Mouse (Mus musculus) lung, embryonic 14.5 days (tissue): ENCODE data around the gene Bbs9. TPM values are rescaled to one million over a fixed set of nuclear protein-coding genes. Genes with fewer than 3 reads are reported as not detected.

Experiments used
- ATAC-seq: fragments of 200-750 bp; cut with Nextera tagmentation; 2 replicates; pipeline ENCODE4 v1.8.0; 2017; ENCODE audit warnings: mild to moderate bottlenecking, moderate TSS enrichment, moderate library complexity; ENCODE audit not compliant: insufficient read depth
- DNase-seq: peaks from one replicate; pipeline ENCODE4 v3.0.0-alpha.2; 2015
- H3K27ac ChIP-seq: fragments of 300-500 bp; sonication (generic); 2 replicates; pipeline ENCODE4 v1.5.1; 2014; ENCODE audit warnings: low read depth, mild to moderate bottlenecking, moderate library complexity
- H3K27me3 ChIP-seq: fragments of 300-500 bp; sonication (generic); 2 replicates; pipeline ENCODE4 v1.6.1; 2014; ENCODE audit warnings: low read length, control low read depth; ENCODE audit not compliant: insufficient read depth
- H3K36me3 ChIP-seq: fragments of 300-500 bp; sonication (generic); 2 replicates; pipeline ENCODE4 v1.6.1; 2014; ENCODE audit warnings: control low read depth; ENCODE audit not compliant: insufficient read depth
- H3K4me1 ChIP-seq: fragments of 300-500 bp; sonication (generic); 2 replicates; pipeline ENCODE4 v1.6.1; 2014; ENCODE audit warnings: antibody characterized with exemption, control low read depth; ENCODE audit not compliant: insufficient read depth
- H3K4me2 ChIP-seq: fragments of 300-500 bp; sonication (generic); 2 replicates; pipeline ENCODE4 v1.6.1; 2014; ENCODE audit warnings: mild to moderate bottlenecking
- H3K4me3 ChIP-seq: fragments of 300-500 bp; sonication (generic); 2 replicates; pipeline ENCODE4 v1.5.1; 2014; ENCODE audit warnings: low read depth, low read length
- H3K9ac ChIP-seq: fragments of 300-500 bp; sonication (generic); 2 replicates; pipeline ENCODE4 v1.6.1; 2014
- H3K9me3 ChIP-seq: fragments of 300-500 bp; sonication (generic); 2 replicates; pipeline ENCODE4 v1.6.1; 2016; ENCODE audit warnings: low read depth, low read length, control low read depth
- CTCF ChIP-seq: IDR thresholded peaks from 2 replicates; pipeline ENCODE4 v1.5.1; 2016; ENCODE audit warnings: antibody characterized with exemption, low read depth
- WGBS: fragments of 180-500 bp; shearing (Covaris S2); extraction: QIAGEN DNeasy Blood & Tissue Kit; methylation state at CpG from one replicate; pipeline ENCODE4 v1.1.7; 2014; 5-methylcytosine and 5-hydroxymethylcytosine counted together
- polyA plus RNA-seq: library from polyadenylated mRNA; unstranded; fragments of >200 nt; fragmentation: Nextera tagmentation; extraction: Ambion mirVana; gene quantifications from 2 replicates; pipeline ENCODE4 v1.2.1, GENCODE M21; 2014

Gene Bbs9
- polyA plus RNA-seq, 1 experiment from 2014 or later, result 17.1 TPM

- no peaks in the 10 kb centered on the region for H3K36me3 ChIP-seq
- TF ChIP-seq CTCF, result no peak
- H3K27me3 ChIP-seq, result no peaks in the 10 kb centered on the region
- H3K4me3 ChIP-seq, result no peak overlapping the region
- no peak for DNase-seq
- H3K4me1 ChIP-seq, result no peaks in the 10 kb centered on the region
- no peaks in the 10 kb centered on the region for H3K9me3 ChIP-seq
- no peak for ATAC-seq
- no peak overlapping the region for H3K9ac ChIP-seq
- no peak overlapping the region for H3K4me2 ChIP-seq
- 50% methylated on average over 2 of the region's 2 CpGs for WGBS
- no peak overlapping the region for H3K27ac ChIP-seq
Measured at GRCm38 (mm10) chr9:22596650-22597049, 121.1 kb downstream of the Bbs9 start.

- Histone ChIP-seq H3K9me3 (no peaks in the 10 kb centered on the region), H3K4me1 (no peaks in the 10 kb centered on the region), H3K36me3 (no peaks in the 10 kb centered on the region), H3K9ac (no peak overlapping the region), H3K4me3 (no peak overlapping the region), H3K27me3 (no peaks in the 10 kb centered on the region), H3K4me2 (no peak overlapping the region), H3K27ac (peak overlapping the region; percentile 13; the same call in 1 of the 2 replicates)
- peak; percentile 84 for DNase-seq
- TF ChIP-seq CTCF, result no peak
- peak; percentile 71; the same call in 1 of the 2 replicates for ATAC-seq
- 43% methylated on average over 6 of the region's 6 CpGs for WGBS
Measured at GRCm38 (mm10) chr9:22613271-22613824, 137.8 kb downstream of the Bbs9 start.

GRCm38 (mm10) chr9:22619245-22619644 is 143.7 kb downstream of the Bbs9 start:
- no peak overlapping the region for H3K4me2 ChIP-seq
- H3K4me1 ChIP-seq, result no peaks in the 10 kb centered on the region
- TF ChIP-seq CTCF, result no peak
- no peak overlapping the region for H3K4me3 ChIP-seq
- ATAC-seq, result no peak
- no peak overlapping the region for H3K27ac ChIP-seq
- no peak for DNase-seq
- no peaks in the 10 kb centered on the region for H3K36me3 ChIP-seq
- H3K27me3 ChIP-seq, result no peaks in the 10 kb centered on the region
- WGBS, result 74% methylated on average over 1 of the region's 1 CpGs
- no peaks in the 10 kb centered on the region for H3K9me3 ChIP-seq
- H3K9ac ChIP-seq, result no peak overlapping the region

GRCm38 (mm10) chr9:22624966-22625365 is 149.5 kb downstream of the Bbs9 start:
- Histone ChIP-seq H3K27ac (no peak overlapping the region), H3K9ac (no peak overlapping the region), H3K4me2 (no peak overlapping the region), H3K9me3 (no peaks in the 10 kb centered on the region), H3K27me3 (no peaks in the 10 kb centered on the region), H3K4me1 (no peaks in the 10 kb centered on the region), H3K36me3 (no peaks in the 10 kb centered on the region), H3K4me3 (no peak overlapping the region)
- DNase-seq (peak; percentile 87), ATAC-seq (peak; percentile 63; the same call in 1 of the 2 replicates)
- WGBS, result 49% methylated on average over 9 of the region's 9 CpGs
- TF ChIP-seq CTCF, result peak; percentile 79

GRCm38 (mm10) chr9:22626014-22626413 is 150.5 kb downstream of the Bbs9 start:
- H3K4me1 ChIP-seq, result no peaks in the 10 kb centered on the region
- no peak overlapping the region for H3K4me3 ChIP-seq

GRCm38 (mm10) chr9:22627912-22628311 is 152.4 kb downstream of the Bbs9 start:
- H3K27me3 ChIP-seq, result no peaks in the 10 kb centered on the region
- ATAC-seq (no peak), DNase-seq (no peak)
- no peaks in the 10 kb centered on the region for H3K9me3 ChIP-seq
- TF ChIP-seq CTCF, result no peak
- 46% methylated on average over 3 of the region's 3 CpGs for WGBS
- H3K36me3 ChIP-seq, result no peaks in the 10 kb centered on the region
- H3K4me1 ChIP-seq, result no peaks in the 10 kb centered on the region
- H3K27ac ChIP-seq, result no peak overlapping the region
- no peak overlapping the region for H3K9ac ChIP-seq
- H3K4me2 ChIP-seq, result no peak overlapping the region
- H3K4me3 ChIP-seq, result no peak overlapping the region

More at GRCm38 (mm10) chr9:22626014-22626413, 150.5 kb downstream of the Bbs9 start:
- no peaks in the 10 kb centered on the region for H3K9me3 ChIP-seq
- no peaks in the 10 kb centered on the region for H3K27me3 ChIP-seq
- no peak for TF ChIP-seq CTCF
- DNase-seq (no peak), ATAC-seq (no peak)
- no peak overlapping the region for H3K4me2 ChIP-seq
- H3K36me3 ChIP-seq, result no peaks in the 10 kb centered on the region
- 79% methylated on average over 3 of the region's 3 CpGs for WGBS
- H3K9ac ChIP-seq, result no peak overlapping the region
- no peak overlapping the region for H3K27ac ChIP-seq

GRCm38 (mm10) chr9:22632800-22633485 is 157.4 kb downstream of the Bbs9 start:
- Histone ChIP-seq H3K9me3 (no peaks in the 10 kb centered on the region), H3K36me3 (no peaks in the 10 kb centered on the region), H3K4me1 (no peaks in the 10 kb centered on the region), H3K4me2 (no peak overlapping the region), H3K27ac (no peak overlapping the region), H3K9ac (no peak overlapping the region), H3K27me3 (no peaks in the 10 kb centered on the region), H3K4me3 (no peak overlapping the region)
- no peak for DNase-seq
- no peak for ATAC-seq
- TF ChIP-seq CTCF, result no peak
- 85% methylated on average over 9 of the region's 9 CpGs for WGBS
